Mouse (Mus musculus) kidney, adult 2 months (tissue): ENCODE measurements at regions not wholly inside any gene's neighbourhood (a gene's known extent, or its start where the extent isn't known, plus 50 kb on each side); places are given as distances from the start of the nearest gene placed in this dataset.
A peak's percentile ranks its signal among the peaks of the same experiment; 100 is the strongest.

Experiments used
- DNase-seq: peaks from one replicate; pipeline ENCODE4 v3.0.0; 2021
- H3K27ac ChIP-seq: fragments of 200-500 bp; 2 replicates; pipeline ENCODE4 v1.5.1; 2012; ENCODE audit warnings: low read depth, low read length, control low read depth, inconsistent platforms; ENCODE audit not compliant: insufficient read depth
- H3K27me3 ChIP-seq: fragments of 200-500 bp; replicated peaks from 2 replicates; pipeline ENCODE4 v1.6.1; 2012; ENCODE audit warnings: mild to moderate bottlenecking, moderate library complexity, low read length, inconsistent platforms; ENCODE audit not compliant: control insufficient read depth, insufficient read depth
- H3K36me3 ChIP-seq: fragments of 200-500 bp; 2 replicates; pipeline ENCODE4 v1.6.1; 2012; ENCODE audit warnings: mild to moderate bottlenecking, moderate library complexity, low read length, inconsistent platforms; ENCODE audit not compliant: control insufficient read depth, insufficient read depth
- H3K4me1 ChIP-seq: fragments of 200-500 bp; 2 replicates; pipeline ENCODE4 v1.6.1; 2011; ENCODE audit warnings: low read length; ENCODE audit not compliant: control insufficient read depth, insufficient read depth
- H3K4me3 ChIP-seq: fragments of 200-500 bp; 2 replicates; pipeline ENCODE4 v1.5.1; 2011; ENCODE audit warnings: mild to moderate bottlenecking, low read depth, low read length, control low read depth; ENCODE audit not compliant: insufficient read depth
- CTCF ChIP-seq: fragments of 200-500 bp; conservative IDR thresholded peaks from 2 replicates; pipeline ENCODE4 v1.5.1; 2011; ENCODE audit warnings: low read depth, mild to moderate bottlenecking, control low read depth, low read length, moderate library complexity, mixed read lengths; ENCODE audit not compliant: insufficient read depth, insufficient read length
- POLR2A ChIP-seq: fragments of 200-500 bp; IDR thresholded peaks from one replicate; pipeline ENCODE4 v1.6.1; 2011; ENCODE audit warnings: low read depth, low read length, control low read depth
- WGBS: fragments of 180-500 bp; shearing (Covaris S2); methylation state at CpG from one replicate; pipeline ENCODE4 v1.1.7; 2018; 5-methylcytosine and 5-hydroxymethylcytosine counted together

DNA sequence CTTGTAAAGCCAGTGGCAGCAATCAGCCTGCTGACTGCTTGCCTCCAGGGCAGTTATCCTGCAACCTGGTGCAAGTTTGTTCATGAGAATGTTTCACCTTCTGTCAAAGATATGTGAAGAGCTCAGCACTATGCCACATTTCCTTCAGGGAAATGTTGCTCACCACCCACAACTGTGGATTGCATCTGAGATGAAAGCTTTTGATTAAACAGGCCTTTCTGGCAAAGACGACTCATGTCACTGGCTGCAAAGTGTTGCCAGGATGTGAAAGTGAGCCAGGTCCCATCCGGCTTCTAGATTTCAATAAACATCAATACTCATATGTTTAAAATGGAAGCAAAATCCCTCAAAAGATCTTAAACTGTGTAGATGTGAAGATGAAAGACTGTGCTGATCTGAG lies 2121.0 kb downstream of the Gm37988 start:
- Histone ChIP-seq H3K36me3 (no peaks in the 10 kb centered on the region), H3K27me3 (no peaks in the 10 kb centered on the region), H3K4me1 (no peaks in the 10 kb centered on the region), H3K4me3 (no peak overlapping the region), H3K27ac (no peak overlapping the region)
- no peak for DNase-seq
- no peak for TF ChIP-seq CTCF
- no peak for TF ChIP-seq POLR2A
- WGBS = 58% methylated on average over 2 of the region's 2 CpGs

DNA sequence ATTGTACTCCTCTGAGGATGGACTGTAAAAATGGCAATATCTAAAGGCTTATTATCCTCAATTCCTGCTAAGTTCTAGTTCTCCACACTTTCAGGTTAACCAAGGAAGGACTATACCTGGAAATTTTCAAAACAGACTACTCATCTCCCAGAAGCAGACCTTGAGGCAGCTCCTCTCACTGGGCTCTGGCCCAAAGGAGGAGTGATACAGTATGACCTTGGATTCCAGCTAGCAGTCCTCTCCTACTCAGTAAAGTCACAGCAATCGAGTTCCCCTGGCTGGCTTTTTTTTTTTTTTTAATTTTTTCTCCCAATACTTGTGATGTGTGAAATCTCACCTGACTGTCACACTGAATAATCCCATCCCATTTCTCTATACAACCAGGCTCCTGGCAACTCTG lies 2124.2 kb downstream of the Gm37988 start:
- Histone ChIP-seq H3K27me3 (no peaks in the 10 kb centered on the region), H3K27ac (no peak overlapping the region), H3K36me3 (no peaks in the 10 kb centered on the region), H3K4me1 (no peaks in the 10 kb centered on the region), H3K4me3 (no peak overlapping the region)
- no peak for DNase-seq
- no peak for TF ChIP-seq CTCF
- TF ChIP-seq POLR2A = no peak
- 24% methylated on average over 1 of the region's 1 CpGs for WGBS

DNA sequence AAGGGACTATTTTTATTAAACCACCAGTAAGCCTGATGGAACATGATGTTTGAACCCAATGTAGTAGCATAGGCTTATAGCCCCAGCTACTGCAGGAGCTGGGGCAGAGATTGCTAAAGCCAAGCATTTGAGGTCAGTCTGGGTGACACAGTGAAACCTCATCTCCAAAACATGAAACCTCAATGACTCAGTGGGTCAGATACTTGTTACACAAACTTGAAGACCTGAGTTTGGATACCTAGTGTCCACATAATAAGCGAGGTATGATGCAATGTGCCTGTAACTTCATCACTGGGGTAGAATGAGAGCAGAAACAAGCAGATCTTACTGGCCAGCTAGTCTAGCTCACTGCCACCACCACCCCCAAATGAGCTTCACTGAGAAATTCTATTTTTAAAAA lies 2162.1 kb downstream of the Gm37988 start:
- Histone ChIP-seq H3K36me3 (no peaks in the 10 kb centered on the region), H3K4me1 (no peaks in the 10 kb centered on the region), H3K4me3 (no peak overlapping the region), H3K27ac (no peak overlapping the region), H3K27me3 (no peaks in the 10 kb centered on the region)
- no peak for TF ChIP-seq CTCF
- no peak for TF ChIP-seq POLR2A
- WGBS = 81% methylated on average over 1 of the region's 1 CpGs
- no peak for DNase-seq

DNA sequence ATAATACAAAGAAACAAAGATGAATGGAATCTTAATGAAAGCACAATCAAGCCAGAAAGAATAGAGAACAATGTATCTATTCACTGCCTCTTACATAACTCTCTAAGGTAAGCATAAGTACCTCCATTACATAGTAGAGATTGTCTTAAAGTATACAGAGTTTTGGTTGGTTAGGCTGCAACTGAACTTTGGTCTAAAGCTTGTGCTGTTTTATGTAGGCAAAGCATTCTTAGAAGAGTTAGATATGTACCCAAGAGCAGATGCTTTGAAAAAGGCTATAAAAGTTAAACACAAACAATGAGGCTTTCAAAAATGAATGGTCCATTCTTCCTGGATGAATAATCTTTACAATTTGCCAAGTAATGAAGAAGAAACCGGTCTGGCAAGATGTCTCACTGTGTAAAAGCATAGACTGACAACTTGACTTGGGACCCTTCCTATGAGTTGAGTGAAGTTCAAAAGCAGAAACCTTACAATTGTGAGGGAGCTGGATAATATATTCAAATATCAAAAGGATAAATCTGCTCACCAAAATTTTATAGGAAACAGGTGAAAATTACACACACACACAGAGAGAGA lies 2166.1 kb downstream of the Gm37988 start:
- Histone ChIP-seq H3K36me3 (no peaks in the 10 kb centered on the region), H3K4me3 (no peak overlapping the region), H3K27ac (no peak overlapping the region), H3K4me1 (no peaks in the 10 kb centered on the region), H3K27me3 (0 out of 2 replicates have a peak, but pooled peaks cover 1% of the 10 kb centered on the region)
- TF ChIP-seq POLR2A (no peak), CTCF (no peak)
- 69% methylated on average over 1 of the region's 1 CpGs for WGBS
- no peak for DNase-seq

DNA sequence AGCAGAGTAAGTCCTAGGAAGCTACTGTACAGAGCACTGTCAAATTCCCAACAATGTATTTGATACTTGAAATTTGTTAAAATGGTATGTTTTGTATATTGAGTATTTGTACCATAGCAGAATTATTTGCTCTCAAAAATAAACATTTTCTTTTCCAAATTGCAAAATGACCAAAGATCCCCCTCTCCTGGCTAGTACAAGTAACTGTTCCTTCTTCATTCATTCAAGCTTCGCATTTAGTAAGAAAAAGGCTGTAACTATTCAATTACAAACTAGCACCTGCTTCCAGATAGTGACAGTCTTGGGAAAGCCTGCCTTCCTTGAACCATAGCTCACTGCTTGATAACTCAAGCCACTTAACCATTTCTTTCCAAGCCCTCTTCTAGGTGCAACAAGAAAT lies 2171.9 kb downstream of the Gm37988 start:
- Histone ChIP-seq H3K36me3 (no peaks in the 10 kb centered on the region), H3K4me1 (no peaks in the 10 kb centered on the region), H3K27ac (no peak overlapping the region), H3K27me3 (0 out of 2 replicates have a peak, but pooled peaks cover 1% of the 10 kb centered on the region), H3K4me3 (no peak overlapping the region)
- TF ChIP-seq POLR2A = no peak
- no peak for TF ChIP-seq CTCF
- DNase-seq = no peak
- 51% methylated on average over 1 of the region's 1 CpGs for WGBS

DNA sequence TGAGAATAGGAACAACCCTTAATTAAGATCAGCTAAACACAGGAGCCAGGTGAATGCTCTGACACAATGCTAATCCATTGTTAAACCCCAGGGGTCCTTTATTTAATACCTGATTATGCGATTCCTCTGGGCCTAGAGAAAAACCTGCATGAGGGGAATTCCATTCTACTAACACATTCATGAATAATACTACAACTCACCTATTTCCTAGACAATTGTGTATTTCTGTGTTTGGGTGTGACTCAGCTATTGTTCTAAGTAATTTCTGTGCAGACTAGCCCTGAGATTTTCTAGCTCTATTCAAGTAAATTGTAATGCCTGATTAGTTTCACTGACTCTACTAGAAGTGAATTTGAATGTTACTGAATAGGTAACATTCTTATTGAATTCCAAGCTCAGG lies 2176.5 kb downstream of the Gm37988 start:
- WGBS = 97% methylated on average over 1 of the region's 1 CpGs
- TF ChIP-seq POLR2A = no peak
- TF ChIP-seq CTCF = no peak

DNA sequence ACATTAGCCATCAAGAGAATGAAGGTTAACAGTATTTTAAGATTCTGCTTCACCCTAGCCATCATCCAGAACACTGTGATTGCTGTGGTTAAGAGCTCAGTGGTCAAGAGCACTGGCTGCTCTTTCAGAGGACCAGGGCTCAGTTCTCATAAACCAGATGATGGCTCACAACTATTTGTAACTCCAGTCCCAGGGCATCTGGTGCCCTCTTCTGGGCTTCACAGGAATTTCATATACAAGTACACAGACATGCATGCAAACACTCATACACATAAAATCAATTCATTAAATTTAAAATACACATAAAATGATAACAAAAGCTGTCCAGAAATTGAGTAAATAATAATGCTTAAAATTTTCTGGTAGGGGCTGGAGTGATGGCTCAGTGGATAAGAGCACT lies 2189.9 kb downstream of the Gm37988 start:
- Histone ChIP-seq H3K27me3 (no peaks in the 10 kb centered on the region), H3K36me3 (no peaks in the 10 kb centered on the region), H3K4me3 (no peak overlapping the region), H3K27ac (no peak overlapping the region), H3K4me1 (no peaks in the 10 kb centered on the region)
- no peak for TF ChIP-seq POLR2A
- no peak; the same call in 1 of the 2 replicates for TF ChIP-seq CTCF
- no peak for DNase-seq

More for the DNA sequence above, 2176.5 kb downstream of the Gm37988 start:
- Histone ChIP-seq H3K36me3 (no peaks in the 10 kb centered on the region), H3K27ac (no peak overlapping the region), H3K27me3 (no peaks in the 10 kb centered on the region), H3K4me1 (no peaks in the 10 kb centered on the region), H3K4me3 (no peak overlapping the region)
- no peak for DNase-seq

DNA sequence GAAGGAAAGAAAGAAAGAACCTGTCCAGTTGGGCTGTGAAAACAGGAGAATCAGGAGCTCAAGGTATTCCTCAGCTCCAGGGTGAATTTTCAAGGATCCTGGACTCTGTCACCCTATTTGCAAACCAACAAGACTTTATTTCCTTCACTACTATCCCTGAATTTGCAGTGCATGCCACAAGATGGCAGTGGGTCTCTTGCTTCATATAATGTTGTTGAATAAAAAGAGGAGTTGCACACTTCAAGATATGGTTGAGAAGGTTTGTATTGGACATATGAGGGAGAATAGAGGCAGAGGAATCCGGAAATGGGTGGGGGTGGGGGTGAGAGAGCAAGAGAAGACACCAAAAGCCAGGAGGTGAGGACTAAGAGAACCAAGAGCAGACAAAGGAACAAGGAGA lies 2202.5 kb downstream of the Gm37988 start:
- no peaks in the 10 kb centered on the region for H3K36me3 ChIP-seq
- H3K27me3 ChIP-seq = no peaks in the 10 kb centered on the region
- 0% methylated on average over 1 of the region's 1 CpGs for WGBS
- H3K27ac ChIP-seq = no peak overlapping the region
- TF ChIP-seq POLR2A (no peak), CTCF (peak; percentile 40)
- no peaks in the 10 kb centered on the region for H3K4me1 ChIP-seq
- no peak overlapping the region for H3K4me3 ChIP-seq
- peak; percentile 61 for DNase-seq
